ENCODE assay signal across 8 mouse cellular contexts in the genomic region with DNA sequence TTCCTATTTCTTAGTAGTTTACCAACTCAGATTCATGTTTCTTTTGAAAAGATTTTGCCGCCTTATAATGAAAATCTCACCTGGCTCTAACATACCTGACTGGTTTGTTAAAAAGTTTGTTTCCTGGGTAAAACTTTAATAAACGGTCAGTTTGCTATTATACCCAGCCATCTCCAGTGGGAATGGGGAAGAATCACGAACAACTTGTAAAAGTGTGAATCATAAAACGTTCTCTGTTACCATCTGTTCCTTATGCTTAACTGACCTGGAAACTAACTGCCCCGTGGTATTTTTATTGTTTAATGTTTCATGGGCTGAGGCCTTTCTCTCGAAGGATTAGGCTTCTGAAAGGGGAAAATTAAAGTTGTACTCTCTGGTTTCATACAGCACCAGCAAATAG. TPM values are rescaled to one million over a fixed set of nuclear protein-coding genes. Genes with fewer than 3 reads are reported as not detected.
DNase-seq lines count a peak whose midpoint lies in the region; ATAC-seq and TF ChIP-seq lines count a peak whose summit lies in the region.

No protein-coding gene starts in this region.

- intact Hi-C loops in left cerebral cortex, postnatal 4 days (cut with DNase I), result no loop called here

- H3K4me3 ChIP-seq in kidney, embryonic 15.5 days (replicated peaks), result peak overlapping the region; percentile 95
- H3K4me3 ChIP-seq in embryonic facial prominence, embryonic 13.5 days, result peak overlapping the region; percentile 84
- H3K4me3 ChIP-seq in intestine, embryonic 15.5 days (replicated peaks), result peak overlapping the region; percentile 96
- H3K4me3 ChIP-seq in myocyte, result peak overlapping the region; percentile 37

- no peak for ATAC-seq in kidney, embryonic 15.5 days (replicated peaks; ENCODE audit: low FRiP score)
- no peak for ATAC-seq in embryonic facial prominence, embryonic 13.5 days (ENCODE audit: insufficient number of reproducible peaks, insufficient read depth, low FRiP score, low TSS enrichment, low read depth)
- no peak for ATAC-seq in intestine, embryonic 15.5 days

- peaks cover 24% of the 10 kb centered on the region for H3K4me1 ChIP-seq in kidney, embryonic 15.5 days
- H3K4me1 ChIP-seq in embryonic facial prominence, embryonic 13.5 days, result peaks cover 21% of the 10 kb centered on the region
- peaks cover 16% of the 10 kb centered on the region for H3K4me1 ChIP-seq in intestine, embryonic 15.5 days (replicated peaks)

- 45% methylated on average over 6 of the region's 6 CpGs for WGBS in kidney, embryonic 15.5 days
- WGBS in embryonic facial prominence, embryonic 13.5 days, result 50% methylated on average over 6 of the region's 6 CpGs
- WGBS in intestine, embryonic 15.5 days, result 44% methylated on average over 6 of the region's 6 CpGs

- TF ChIP-seq POLR2A in myocyte (IDR thresholded peaks at IDR 0.05; ENCODE audit: insufficient read length, low read depth), result no peak

- H3K79me2 ChIP-seq in myocyte (ENCODE audit: control insufficient read depth, insufficient read depth), result peaks cover 32% of the 10 kb centered on the region

- peak overlapping the region; percentile 87 for H3K4me2 ChIP-seq in kidney, embryonic 15.5 days
- H3K4me2 ChIP-seq in embryonic facial prominence, embryonic 13.5 days, result peak overlapping the region; percentile 84
- peak overlapping the region; percentile 59 for H3K4me2 ChIP-seq in intestine, embryonic 15.5 days (replicated peaks)
- H3K4me2 ChIP-seq in myocyte (ENCODE audit: low read depth), result peak overlapping the region; percentile 71

- no peaks in the 10 kb centered on the region for H3K27me3 ChIP-seq in kidney, embryonic 15.5 days
- H3K27me3 ChIP-seq in embryonic facial prominence, embryonic 13.5 days, result no peaks in the 10 kb centered on the region
- no peaks in the 10 kb centered on the region for H3K27me3 ChIP-seq in intestine, embryonic 15.5 days (replicated peaks)
- H3K27me3 ChIP-seq in myocyte (ENCODE audit: control insufficient read depth, insufficient read depth, insufficient read length), result peaks cover 9% of the 10 kb centered on the region

- H3K9ac ChIP-seq in kidney, embryonic 15.5 days, result no peak overlapping the region
- H3K9ac ChIP-seq in embryonic facial prominence, embryonic 13.5 days, result peak overlapping the region; percentile 64
- no peak overlapping the region for H3K9ac ChIP-seq in intestine, embryonic 15.5 days

- no peaks in the 10 kb centered on the region for H3K36me3 ChIP-seq in kidney, embryonic 15.5 days
- no peaks in the 10 kb centered on the region for H3K36me3 ChIP-seq in embryonic facial prominence, embryonic 13.5 days
- H3K36me3 ChIP-seq in intestine, embryonic 15.5 days, result no peaks in the 10 kb centered on the region
- no peaks in the 10 kb centered on the region for H3K36me3 ChIP-seq in myocyte (ENCODE audit: control insufficient read depth, insufficient read depth)

- DNase-seq in kidney, postnatal 14 days, result no peak
- no peak for DNase-seq in ovary, postnatal 10 days (ENCODE audit: low spot score)
- no peak for DNase-seq in lung, postnatal 25 days (ENCODE audit: low spot score)
- no peak for DNase-seq in left cerebral cortex, postnatal 4 days

- H3K27ac ChIP-seq in kidney, embryonic 15.5 days, result peak overlapping the region; percentile 75
- no peak overlapping the region for H3K27ac ChIP-seq in embryonic facial prominence, embryonic 13.5 days
- H3K27ac ChIP-seq in intestine, embryonic 15.5 days, result no peak overlapping the region

- H3ac ChIP-seq in myocyte (ENCODE audit: control insufficient read depth, insufficient read length), result no peak overlapping the region

- H3K9me3 ChIP-seq in kidney, embryonic 15.5 days (replicated peaks), result no peaks in the 10 kb centered on the region
- no peaks in the 10 kb centered on the region for H3K9me3 ChIP-seq in embryonic facial prominence, embryonic 13.5 days
- no peaks in the 10 kb centered on the region for H3K9me3 ChIP-seq in intestine, embryonic 15.5 days

TF ChIP-seq in myocyte, 11 proteins besides CTCF, POLR2A, EP300 and RAD21:
- no peak for TF ChIP-seq MAX (IDR thresholded peaks at IDR 0.05; ENCODE audit: low read depth)
- no peak for TF ChIP-seq REST (IDR thresholded peaks at IDR 0.05; ENCODE audit: insufficient read depth, insufficient read length)
- no peak for TF ChIP-seq MYOG (IDR thresholded peaks at IDR 0.05; ENCODE audit: control insufficient read depth in 1 of 3, insufficient read depth in 1 of 3, insufficient read length in 2 of 3, low read depth in 2 of 3)
- TF ChIP-seq CEBPB (IDR thresholded peaks at IDR 0.05; ENCODE audit: insufficient read depth, poor library complexity, severe bottlenecking), result no peak
- TF ChIP-seq MYOD1 (IDR thresholded peaks at IDR 0.05; ENCODE audit: control insufficient read depth in 1 of 3, insufficient read length in 2 of 3, low read depth in 2 of 3), result no peak
- no peak for TF ChIP-seq E2F4 (IDR thresholded peaks at IDR 0.05; ENCODE audit: insufficient read depth)
- no peak for TF ChIP-seq USF1 (IDR thresholded peaks at IDR 0.05; ENCODE audit: low read depth)
- TF ChIP-seq POLR2AphosphoS2 (IDR thresholded peaks at IDR 0.05; ENCODE audit: insufficient read length, low read depth), result no peak
- no peak for TF ChIP-seq SRF (IDR thresholded peaks at IDR 0.05; ENCODE audit: control insufficient read depth, insufficient read length, low read depth)
- no peak for TF ChIP-seq TCF3 (IDR thresholded peaks at IDR 0.05; ENCODE audit: insufficient read length, low read depth)
- TF ChIP-seq TCF12 (IDR thresholded peaks at IDR 0.05; ENCODE audit: insufficient read depth, poor library complexity, severe bottlenecking), result no peak

RNA-seq across cellular contexts. Expression of gene Gclm, which starts 0.6 kb away (rescaled TPM):
- polyA plus RNA-seq in kidney, embryonic 15.5 days (2015; fragmentation: Nextera tagmentation; extraction: Ambion mirVana), result 91.8 and 102 TPM in 2 replicates
- polyA plus RNA-seq in embryonic facial prominence, embryonic 13.5 days (2015; fragmentation: Nextera tagmentation; extraction: Ambion mirVana), result 53.1 and 59.7 TPM in 2 replicates
- polyA plus RNA-seq in intestine, embryonic 15.5 days (2015; fragmentation: Nextera tagmentation; extraction: Ambion mirVana), result 97.7 TPM in 2 replicates
- polyA plus RNA-seq in myocyte (2012; fragmentation: generic; extraction: Trizol), result 23.2 TPM
- total RNA-seq in left cerebral cortex, postnatal 4 days (2021), result 10 to 100 TPM; 59.5 to 79.0 TPM

RNA-seq across cellular contexts. Expression of gene Dnttip2, which starts 29.4 kb away (rescaled TPM):
- 73.3 and 82.0 TPM in 2 replicates for polyA plus RNA-seq in kidney, embryonic 15.5 days (2015; fragmentation: Nextera tagmentation; extraction: Ambion mirVana)
- 76.7 and 83.3 TPM in 2 replicates for polyA plus RNA-seq in embryonic facial prominence, embryonic 13.5 days (2015; fragmentation: Nextera tagmentation; extraction: Ambion mirVana)
- 68.3 and 77.4 TPM in 2 replicates for polyA plus RNA-seq in intestine, embryonic 15.5 days (2015; fragmentation: Nextera tagmentation; extraction: Ambion mirVana)
- polyA plus RNA-seq in myocyte (2012; fragmentation: generic; extraction: Trizol), result 18.5 TPM
- 10 to 100 TPM; 31.7 to 33.3 TPM for total RNA-seq in left cerebral cortex, postnatal 4 days (2021)

RNA-seq across cellular contexts. Expression of gene Bcar3, which starts 49.2 kb away (rescaled TPM):
- polyA plus RNA-seq in kidney, embryonic 15.5 days (2015; fragmentation: Nextera tagmentation; extraction: Ambion mirVana), result 13.8 and 15.5 TPM in 2 replicates
- 8.6 and 9.4 TPM in 2 replicates for polyA plus RNA-seq in embryonic facial prominence, embryonic 13.5 days (2015; fragmentation: Nextera tagmentation; extraction: Ambion mirVana)
- 21.5 and 23.4 TPM in 2 replicates for polyA plus RNA-seq in intestine, embryonic 15.5 days (2015; fragmentation: Nextera tagmentation; extraction: Ambion mirVana)
- 21.4 TPM for polyA plus RNA-seq in myocyte (2012; fragmentation: generic; extraction: Trizol)
- 1 to 10 TPM; 4.7 to 7.0 TPM for total RNA-seq in left cerebral cortex, postnatal 4 days (2021)

Comparison
In these comparisons a context has a peak if more than half of its experiments do, and no peak if none do; other contexts are left out.
1. H3K4me3 ChIP-seq: peak in every context shown above with its lines; median percentile 96 in intestine, embryonic 15.5 days; 95 in kidney, embryonic 15.5 days; 84 in embryonic facial prominence, embryonic 13.5 days; 37 in myocyte.